Mouse (Mus musculus): ENCODE measurements around the gene Sae1.

- TF ChIP-seq POLR2A (IDR thresholded peaks at IDR 0.05; ENCODE audit: extremely low read depth, insufficient read depth, low read length): no peak
- no peak for TF ChIP-seq CTCF (IDR thresholded peaks at IDR 0.05; ENCODE audit: low read depth, low read length)
Observed at GRCm38 (mm10) chr7:16422222-16422856, 34.7 kb upstream of the Sae1 start.
